ENCODE assay signal across 35 mouse cellular contexts in the genomic region with DNA sequence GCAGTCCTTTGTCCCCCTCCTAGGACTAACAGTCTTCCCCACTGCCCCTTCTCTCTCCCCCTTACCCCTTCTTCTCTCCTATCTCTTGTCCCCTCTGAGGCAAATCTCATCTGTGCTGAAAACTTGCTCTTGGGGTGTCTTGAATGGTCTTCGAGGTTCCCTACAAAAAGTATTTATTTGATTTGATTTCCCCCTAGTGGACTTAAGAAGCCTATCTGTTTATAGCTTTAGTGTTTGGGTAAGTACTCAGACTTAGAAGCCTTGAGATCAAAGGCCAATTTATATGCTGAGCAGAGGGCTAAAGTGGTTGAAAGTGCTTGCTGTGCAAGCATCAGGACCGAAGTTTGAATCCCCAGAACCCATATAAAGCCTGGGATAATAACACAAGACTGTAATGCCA. TPM values are rescaled to one million over a fixed set of nuclear protein-coding genes. Genes with fewer than 3 reads are reported as not detected.
A peak's percentile ranks its signal among the peaks of the same experiment; 100 is the strongest.
DNase-seq lines count a peak whose midpoint lies in the region; ATAC-seq and TF ChIP-seq lines count a peak whose summit lies in the region.
"Had no signal": no experiment of that assay in that cellular context is flagged by ENCODE, and none has a peak within 500 bp of the region (broad histone marks: within the 10 kb centered on the region; RNA-seq: fewer than 3 reads in every experiment).

No protein-coding gene starts in this region.

- H3K4me1 ChIP-seq in liver, postnatal 0 days (ENCODE audit: insufficient read depth), result no peaks in the 10 kb centered on the region
- H3K4me1 ChIP-seq in liver, embryonic 11.5 days (replicated peaks; ENCODE audit: control insufficient read depth, insufficient read depth, low read length), result no peaks in the 10 kb centered on the region
- H3K4me1 ChIP-seq: forebrain, embryonic 10.5 days; limb, embryonic 15.5 days; midbrain, embryonic 10.5 days; neural tube, embryonic 13.5 days had no signal

- intact Hi-C loops in gastrocnemius, adult 2 months (cut with DNase I), result no loop called here

- H3K9me3 ChIP-seq in liver, postnatal 0 days (ENCODE audit: low read length), result no peaks in the 10 kb centered on the region
- no peaks in the 10 kb centered on the region for H3K9me3 ChIP-seq in liver, embryonic 11.5 days (ENCODE audit: control insufficient read depth, low read length)
- H3K9me3 ChIP-seq: forebrain, embryonic 10.5 days; limb, embryonic 15.5 days; midbrain, embryonic 10.5 days; neural tube, embryonic 13.5 days had no signal

- TF ChIP-seq CTCF in gastrocnemius, adult 2 months (IDR thresholded peaks at IDR 0.05), result peak; percentile 41
- peak; percentile 22 for TF ChIP-seq CTCF in liver, postnatal 0 days (IDR thresholded peaks at IDR 0.05; ENCODE audit: low read depth)

- 50% methylated on average over 2 of the region's 2 CpGs for WGBS in liver, postnatal 0 days (ENCODE audit: insufficient replicate concordance)
- 57% methylated on average over 2 of the region's 2 CpGs for WGBS in liver, embryonic 11.5 days

- no peaks in the 10 kb centered on the region for H3K36me3 ChIP-seq in liver, postnatal 0 days (replicated peaks; ENCODE audit: insufficient read depth, low read length)
- H3K36me3 ChIP-seq in liver, embryonic 11.5 days (ENCODE audit: control insufficient read depth, insufficient read depth, low read length), result no peaks in the 10 kb centered on the region
- H3K36me3 ChIP-seq: forebrain, embryonic 10.5 days; limb, embryonic 15.5 days; midbrain, embryonic 10.5 days; neural tube, embryonic 13.5 days had no signal

- H3K4me2 ChIP-seq in liver, postnatal 0 days (ENCODE audit: low read depth, low read length), result no peak overlapping the region
- H3K4me2 ChIP-seq in liver, embryonic 11.5 days, result no peak overlapping the region
- H3K4me2 ChIP-seq: limb, embryonic 15.5 days; neural tube, embryonic 13.5 days had no signal

- ATAC-seq in liver, postnatal 0 days, result no peak
- no peak for ATAC-seq in liver, embryonic 11.5 days (replicated peaks; ENCODE audit: low FRiP score)
- ATAC-seq: CD4-positive, CD25-positive, alpha-beta regulatory T cell, adult 4 months; forebrain, embryonic 16.5 days; midbrain, embryonic 16.5 days had no signal

- TF ChIP-seq EP300 in liver, postnatal 0 days (IDR thresholded peaks at IDR 0.05; ENCODE audit: low read depth), result no peak

- no peak overlapping the region for H3K4me3 ChIP-seq in gastrocnemius, adult 2 months
- H3K4me3 ChIP-seq in liver, postnatal 0 days (ENCODE audit: low read depth, low read length), result no peak overlapping the region
- H3K4me3 ChIP-seq in liver, embryonic 11.5 days (ENCODE audit: low read depth, low read length), result no peak overlapping the region
- H3K4me3 ChIP-seq: forebrain, embryonic 10.5 days; limb, embryonic 15.5 days; midbrain, embryonic 10.5 days; myocyte; neural tube, embryonic 13.5 days had no signal

- no peaks in the 10 kb centered on the region for H3K27me3 ChIP-seq in liver, postnatal 0 days (ENCODE audit: insufficient read depth, low read length)
- no peaks in the 10 kb centered on the region for H3K27me3 ChIP-seq in liver, embryonic 11.5 days (replicated peaks; ENCODE audit: control insufficient read depth, insufficient read depth, low read length)
- H3K27me3 ChIP-seq: limb, embryonic 15.5 days; neural tube, embryonic 13.5 days had no signal

- H3K27ac ChIP-seq in gastrocnemius, adult 2 months, result no peak overlapping the region
- H3K27ac ChIP-seq in liver, postnatal 0 days (ENCODE audit: low read depth), result no peak overlapping the region
- no peak overlapping the region for H3K27ac ChIP-seq in liver, embryonic 11.5 days (ENCODE audit: low read depth, low read length)
- H3K27ac ChIP-seq: forebrain, embryonic 10.5 days; limb, embryonic 15.5 days; midbrain, embryonic 10.5 days; neural tube, embryonic 13.5 days had no signal

- no peak overlapping the region for H3K9ac ChIP-seq in liver, postnatal 0 days (replicated peaks)
- H3K9ac ChIP-seq in liver, embryonic 11.5 days (ENCODE audit: low read depth, low read length), result no peak overlapping the region
- H3K9ac ChIP-seq: limb, embryonic 15.5 days; neural tube, embryonic 13.5 days had no signal

- no peak for DNase-seq in gastrocnemius, adult 2 months
- no peak for DNase-seq in gastrocnemius, adult 18-20 months (ENCODE audit: low spot score)
- peak; percentile 12 for DNase-seq in kidney, adult 9 months
- DNase-seq in kidney, postnatal 4 days, result no peak
- no peak for DNase-seq in liver, postnatal 0 days
- DNase-seq in liver, embryonic 11.5 days (ENCODE audit: low spot score), result no peak
- no peak for DNase-seq in thymus, postnatal 25 days
- DNase-seq: adrenal gland, adult 8-10 months; cerebellum, adult 11-12 months; cerebellum, postnatal 14 days; gastrocnemius, postnatal 36 days; kidney, adult 8-10 months; kidney, postnatal 25 days; layer of hippocampus, adult 9-11 months; left cerebral cortex, postnatal 4 days; retina, postnatal 1 day; right cerebral cortex, postnatal 25 days; spleen, adult 18-20 months; thymus, postnatal 36 days had no signal

RNA-seq across cellular contexts. Expression of gene Slc40a1, which starts 22.7 kb away (rescaled TPM):
- total RNA-seq in gastrocnemius, adult 2 months (2021), result 10 to 100 TPM; 21.3 to 26.3 TPM
- 10 to 100 TPM; 19.8 to 31.5 TPM for total RNA-seq in gastrocnemius, adult 18-20 months (2021)
- 197 and 219 TPM in 2 replicates for polyA plus RNA-seq in liver, postnatal 0 days (2015; fragmentation: Nextera tagmentation; extraction: Ambion mirVana)
- polyA plus RNA-seq in liver, embryonic 11.5 days (2014; fragmentation: Nextera tagmentation; extraction: Ambion mirVana), result 83.4 and 99.7 TPM in 2 replicates

RNA-seq across cellular contexts. Expression of gene Gm5269, which starts 58.9 kb away (rescaled TPM):
- total RNA-seq in gastrocnemius, adult 2 months (2021), result not detected
- not detected for total RNA-seq in gastrocnemius, adult 18-20 months (2021)
- not detected in 2 replicates for polyA plus RNA-seq in liver, postnatal 0 days (2015; fragmentation: Nextera tagmentation; extraction: Ambion mirVana)
- not detected in 2 replicates for polyA plus RNA-seq in liver, embryonic 11.5 days (2014; fragmentation: Nextera tagmentation; extraction: Ambion mirVana)
- total RNA-seq: adrenal gland, adult 8-10 months; ES-E14; gastrocnemius, postnatal 36 days; heart, adult 8-10 months; hematopoietic stem cell, adult 5-6 weeks; left cerebral cortex, adult 18-20 months; left cerebral cortex, postnatal 4 days had no signal
- polyA plus RNA-seq: CD4-positive, CD25-positive, alpha-beta regulatory T cell, adult 4 months; embryonic facial prominence, embryonic 11.5 days; forebrain, embryonic 10.5 days; forebrain, embryonic 16.5 days; heart, embryonic 14.5 days; limb, embryonic 15.5 days; lung, embryonic 16.5 days; midbrain, embryonic 10.5 days; midbrain, embryonic 16.5 days; myocyte; neural tube, embryonic 13.5 days; testis, adult 2 months had no signal
